Mouse (Mus musculus) brain, embryonic 18.5 days (tissue): Measurements from ENCODE around the gene Smpd3.
A peak's percentile ranks its signal among the peaks of the same experiment; 100 is the strongest.

Experiments
- DNase-seq: peaks from one replicate; pipeline ENCODE4 v3.0.0-alpha.2; 2012; ENCODE audit warnings: low read depth, low spot score

The Smpd3 gene

DNA sequence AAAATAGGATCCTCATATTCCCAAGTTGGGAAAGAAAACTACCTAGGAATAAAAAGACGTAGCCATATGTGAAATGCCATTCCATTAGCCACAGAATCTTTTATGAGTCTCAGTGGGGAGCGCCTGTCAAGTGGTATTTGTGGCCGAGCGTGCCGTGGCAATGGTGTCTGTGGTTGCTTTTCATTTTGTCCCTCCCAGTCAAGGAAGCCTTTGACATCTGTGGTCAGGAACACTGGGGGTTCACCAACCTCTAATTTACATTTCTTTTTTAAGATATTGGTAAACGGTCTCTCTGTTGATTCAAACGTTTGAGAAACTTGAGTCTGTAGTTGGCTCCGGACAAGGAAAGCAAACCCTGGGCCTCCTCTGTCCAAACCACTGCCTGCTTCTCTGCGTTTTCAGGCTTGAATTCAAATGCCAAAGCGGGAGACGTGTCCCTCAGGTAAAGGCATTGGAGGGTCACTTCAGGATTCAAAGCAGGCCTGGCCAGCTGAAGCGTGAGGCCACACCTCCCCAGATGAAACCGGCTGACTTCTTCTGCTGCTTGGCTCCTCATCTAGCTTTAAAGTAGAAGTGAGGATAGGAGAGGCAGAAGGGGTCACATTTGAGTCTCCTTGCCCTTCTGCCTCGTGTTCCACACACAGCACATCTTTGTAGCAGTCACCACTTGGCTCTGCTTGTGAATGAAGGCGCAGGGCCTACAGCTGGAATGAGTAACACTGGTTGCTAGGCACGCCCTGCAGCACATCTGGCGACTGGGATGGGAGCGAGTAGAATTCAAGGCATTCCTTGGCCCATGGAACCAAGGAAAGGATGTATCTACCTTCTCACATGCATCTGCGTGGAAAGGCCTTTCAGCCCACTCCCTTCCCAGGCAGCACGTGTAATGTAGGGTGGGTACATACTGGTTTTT lies 45.0 kb downstream of the Smpd3 start:
- DNase-seq = no peak

DNA sequence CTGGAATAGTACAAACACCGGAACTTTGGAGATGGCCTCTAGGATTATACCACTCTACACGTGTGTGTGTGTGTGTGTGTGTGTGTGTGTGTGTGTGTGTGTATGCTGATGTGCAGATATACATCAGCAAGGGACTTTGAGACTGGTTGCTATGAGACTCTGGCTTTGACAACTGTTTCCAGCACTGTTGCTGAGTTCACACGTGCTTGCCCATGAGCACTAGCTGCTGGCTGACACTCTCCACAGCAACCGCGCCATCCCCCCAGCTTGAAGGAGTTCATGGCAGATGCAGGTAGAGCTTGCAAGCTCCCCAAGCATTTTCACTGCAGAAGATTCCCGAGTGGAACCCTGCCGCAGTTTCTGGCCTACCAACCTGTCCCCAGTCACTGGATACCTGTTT lies 48.3 kb downstream of the Smpd3 start:
- no peak for DNase-seq

DNA sequence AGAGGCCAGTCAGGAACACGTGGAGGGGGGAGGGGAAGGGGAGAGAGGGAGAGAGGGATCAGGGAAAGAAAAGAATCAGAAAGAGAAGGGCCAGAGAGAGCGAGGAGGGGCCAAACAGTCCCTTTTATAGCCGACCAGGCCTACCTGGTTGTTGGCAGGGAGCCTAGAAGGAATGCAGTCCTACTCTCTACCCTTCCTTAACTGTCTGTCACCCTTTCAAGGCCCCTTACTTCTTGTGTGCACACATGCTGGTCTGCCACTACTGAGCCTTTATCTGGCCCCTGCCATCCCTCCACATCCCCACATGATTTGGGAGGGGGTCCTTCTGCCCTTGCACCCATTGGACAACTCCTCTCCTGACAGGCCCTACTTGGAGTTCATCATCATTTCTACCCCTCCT lies 49.1 kb downstream of the Smpd3 start:
- no peak for DNase-seq

DNA sequence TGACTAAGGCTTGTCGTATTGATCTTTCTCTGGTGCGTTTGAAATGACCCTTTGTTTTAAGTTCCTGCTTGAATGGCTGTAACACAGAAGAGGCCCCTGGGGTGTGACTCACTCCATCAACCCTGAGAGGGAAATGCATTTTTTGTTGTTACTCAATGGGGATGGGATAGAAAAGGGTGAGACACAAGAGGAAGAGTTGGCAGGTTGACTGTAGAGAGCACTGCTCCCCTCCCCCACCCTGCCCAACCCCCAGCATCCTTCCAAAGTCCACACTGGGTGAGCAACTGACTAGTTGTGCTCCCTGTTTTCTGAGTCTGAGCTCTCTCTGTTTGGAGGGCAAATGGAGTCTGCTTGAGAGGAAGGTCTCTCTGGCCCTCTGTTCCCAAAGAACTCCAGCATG lies 50.3 kb downstream of the Smpd3 start:
- DNase-seq = no peak

DNA sequence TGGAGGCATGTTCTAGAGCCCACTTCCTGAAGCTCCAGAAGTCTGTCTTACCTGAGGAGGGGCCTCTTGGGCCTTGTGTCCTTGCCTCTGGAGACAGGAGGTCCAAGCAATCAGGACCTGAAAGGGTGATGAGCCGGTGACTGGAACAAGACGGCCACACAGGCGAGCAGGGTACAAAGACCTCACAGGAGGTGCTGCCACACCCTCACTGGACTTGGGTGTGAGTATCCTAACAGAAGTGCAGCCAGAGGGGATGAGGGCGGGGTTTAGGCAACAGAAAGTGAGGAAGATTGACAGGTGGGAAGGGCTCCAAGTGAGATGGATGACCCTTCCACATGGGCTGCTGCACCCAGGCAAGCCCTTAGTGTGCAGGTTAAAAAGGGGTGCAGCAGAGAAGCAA lies 56.9 kb downstream of the Smpd3 start:
- DNase-seq = no peak

DNA sequence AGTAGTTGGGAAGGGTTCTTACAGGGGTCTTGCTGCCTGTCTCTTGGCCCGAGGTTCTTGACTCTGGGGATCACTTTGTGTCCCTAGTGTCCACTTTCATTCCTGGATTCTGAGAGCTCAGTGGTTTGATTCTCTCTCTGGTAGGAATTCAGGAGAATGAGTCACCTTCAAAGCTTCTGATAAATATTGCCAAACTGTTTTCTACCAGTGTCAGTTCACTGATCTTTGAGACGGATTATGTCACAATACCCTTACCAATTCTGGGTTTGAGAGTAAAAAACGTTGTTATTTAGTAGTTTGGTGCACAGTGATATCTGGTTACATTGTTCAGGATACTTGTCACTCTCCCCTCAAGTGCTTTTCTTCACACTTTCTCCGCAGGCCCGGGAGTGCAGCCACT lies 57.6 kb downstream of the Smpd3 start:
- DNase-seq = no peak

DNA sequence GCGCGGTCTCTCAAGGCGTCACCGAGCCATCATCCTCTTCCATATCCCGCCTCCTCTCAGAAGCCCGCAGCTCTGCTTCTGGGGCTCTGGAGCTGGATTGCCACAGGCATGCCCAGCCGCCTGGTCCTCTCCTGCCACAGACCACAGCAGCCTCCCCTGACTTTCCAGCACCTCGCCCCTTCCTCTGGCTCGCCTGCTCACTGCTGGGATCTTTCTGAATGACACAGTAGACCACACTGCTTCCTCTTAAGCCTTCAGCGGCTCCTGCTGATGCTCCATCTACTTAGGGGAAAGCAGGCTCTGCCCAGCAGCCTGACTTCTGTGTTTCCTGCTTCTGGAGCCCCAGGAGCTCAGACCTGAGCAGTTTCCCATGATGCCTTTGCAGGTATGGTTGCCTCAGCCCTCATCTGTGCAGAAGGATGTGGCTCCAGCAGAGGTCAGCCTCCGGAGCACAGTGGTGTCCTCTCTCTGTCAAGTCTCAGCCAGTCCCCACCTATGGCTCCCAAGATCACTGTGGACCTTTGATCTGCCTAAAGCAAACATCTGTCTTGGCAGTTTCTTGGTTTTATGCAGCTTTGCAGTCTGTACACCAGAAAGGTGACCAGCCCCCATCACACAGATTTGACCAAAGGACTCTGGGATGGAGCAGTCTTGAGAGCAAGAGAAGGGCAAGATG lies 59.3 kb downstream of the Smpd3 start:
- no peak for DNase-seq

DNA sequence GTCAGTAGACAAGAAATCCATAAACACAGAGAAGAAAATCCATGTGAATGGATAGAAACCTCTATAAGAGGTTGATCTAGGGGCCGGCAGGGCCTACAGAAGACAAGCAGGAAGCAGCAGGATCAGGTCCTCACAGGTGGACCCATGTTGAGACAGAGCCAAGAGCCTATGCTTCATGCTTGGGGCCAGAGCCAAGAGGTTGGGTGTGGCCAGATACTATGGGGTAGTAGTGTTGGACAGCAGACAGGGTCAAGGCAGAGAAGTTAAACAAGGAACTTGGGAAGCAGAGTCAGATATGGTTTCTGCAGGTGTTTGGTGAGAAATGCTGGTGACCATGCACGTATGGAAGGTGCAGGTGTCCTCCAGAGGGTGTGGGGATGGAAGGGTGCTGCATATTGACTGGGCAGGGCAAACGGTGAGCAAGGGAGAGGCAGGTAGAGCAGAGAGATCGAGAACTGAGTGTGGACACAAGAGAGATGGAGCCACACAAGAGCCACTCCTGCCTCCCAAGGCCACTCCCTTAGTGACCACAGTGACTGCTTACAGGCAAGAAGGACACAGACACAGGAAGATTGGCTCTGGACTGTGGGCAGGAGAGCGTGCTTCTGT lies 61.0 kb downstream of the Smpd3 start:
- no peak for DNase-seq

DNA sequence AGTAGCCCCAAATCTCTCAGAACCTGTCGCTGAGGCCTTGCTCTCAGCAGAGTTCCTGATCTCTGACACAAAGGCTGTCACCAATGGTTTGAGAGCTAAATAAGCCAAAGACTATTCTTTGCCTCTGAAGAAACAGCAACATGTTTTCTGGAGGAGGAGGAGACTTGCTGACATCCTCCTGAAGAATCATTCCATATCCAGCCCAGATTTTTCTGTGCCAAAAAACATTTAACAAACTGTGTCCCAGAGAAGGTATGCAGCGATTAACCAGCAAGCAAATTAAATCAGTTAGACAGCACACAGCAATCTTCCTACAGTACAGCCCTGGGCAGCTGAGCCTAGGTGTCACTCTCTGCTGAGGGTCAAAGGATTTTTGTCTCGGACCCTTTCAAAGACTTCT lies 64.3 kb downstream of the Smpd3 start:
- no peak for DNase-seq

DNA sequence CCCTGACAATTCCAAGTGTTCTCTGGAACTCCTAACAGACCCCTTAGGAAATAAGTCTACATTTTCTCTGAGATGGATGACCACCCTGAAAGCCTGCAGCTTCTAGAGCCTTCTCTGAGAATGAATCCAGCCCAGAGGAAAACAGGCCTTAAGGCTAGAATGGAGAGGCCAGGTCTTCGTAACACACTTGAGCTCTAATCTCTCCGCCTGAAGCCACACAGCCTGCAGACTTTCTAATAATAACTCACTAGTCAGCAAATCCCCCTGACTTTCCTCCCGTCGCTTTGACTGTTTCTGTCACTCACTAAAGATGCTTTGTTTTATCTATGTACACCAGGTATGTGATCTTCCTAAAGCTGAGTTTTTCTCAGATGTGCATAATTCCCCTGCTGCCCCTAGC lies 66.4 kb downstream of the Smpd3 start:
- no peak for DNase-seq

DNA sequence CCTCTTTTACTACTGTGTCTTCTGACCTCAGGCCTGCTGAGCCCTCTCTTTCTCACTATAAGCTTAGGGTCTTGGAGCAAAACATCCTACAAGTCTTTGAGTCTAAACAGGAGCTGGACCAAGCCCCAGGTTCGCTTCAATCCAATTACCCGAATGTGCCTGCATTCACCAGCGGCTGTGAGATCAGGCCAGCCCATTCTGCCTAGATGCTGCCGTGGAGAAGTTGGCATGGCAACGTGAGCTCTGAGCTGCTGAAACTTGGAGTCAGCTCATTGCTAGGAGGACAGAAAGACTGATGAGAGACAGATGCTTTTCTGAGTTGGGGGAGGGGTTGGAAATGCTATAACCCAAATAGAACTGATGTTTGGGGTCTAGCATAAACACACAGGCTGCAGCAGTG lies 67.0 kb downstream of the Smpd3 start:
- peak; percentile 65 for DNase-seq

DNA sequence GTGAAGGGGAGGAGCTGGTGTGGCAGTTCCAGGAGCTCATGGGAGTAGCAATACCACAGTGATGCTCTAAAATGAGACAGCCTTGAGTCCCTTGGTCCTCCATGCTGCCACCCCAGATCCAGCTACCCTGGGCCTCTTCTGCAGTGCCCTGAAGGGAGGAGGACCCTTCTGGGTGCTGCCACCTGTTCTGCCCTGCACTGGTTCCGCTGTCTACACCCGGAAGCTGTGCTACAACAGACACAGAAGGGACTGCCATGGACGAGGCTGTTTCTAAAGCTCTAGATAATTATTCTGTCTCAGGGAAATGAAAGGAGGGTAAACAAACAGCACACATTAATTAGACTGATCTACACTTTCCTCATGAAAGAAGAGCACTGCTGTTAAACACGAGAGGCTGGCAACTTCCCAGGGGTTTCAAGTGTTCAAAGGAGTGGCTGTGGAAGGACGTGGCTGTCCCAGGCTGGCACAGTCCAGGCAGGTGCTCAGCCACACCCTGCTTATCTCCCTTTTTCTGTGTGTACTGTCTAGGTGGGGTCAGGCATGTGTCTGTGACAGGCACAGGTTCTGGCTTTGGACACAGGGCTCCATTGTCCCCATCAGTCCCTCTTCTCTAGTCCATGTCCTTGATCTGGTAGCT lies 69.0 kb downstream of the Smpd3 start:
- DNase-seq = no peak

DNA sequence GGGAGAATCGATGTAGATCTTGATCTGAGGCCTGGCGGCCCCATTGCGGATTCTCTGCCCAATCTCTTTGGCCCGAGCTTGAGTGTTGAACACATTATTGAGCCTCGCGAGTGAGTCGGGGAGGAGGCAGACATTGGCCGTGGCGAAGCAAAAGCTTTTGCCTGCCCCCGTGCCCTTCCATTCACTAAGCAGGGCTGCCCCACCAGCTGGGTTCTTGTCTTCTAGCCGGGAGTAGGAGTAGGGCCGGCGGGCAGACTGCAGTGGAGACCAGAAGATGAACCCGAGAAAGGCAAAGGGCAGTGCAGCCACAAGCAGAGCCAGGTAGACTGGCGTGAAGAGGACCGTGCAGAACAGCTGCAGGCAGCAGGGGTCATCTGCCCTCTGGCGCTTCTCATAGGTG lies 72.4 kb downstream of the Smpd3 start:
- no peak for DNase-seq

DNA sequence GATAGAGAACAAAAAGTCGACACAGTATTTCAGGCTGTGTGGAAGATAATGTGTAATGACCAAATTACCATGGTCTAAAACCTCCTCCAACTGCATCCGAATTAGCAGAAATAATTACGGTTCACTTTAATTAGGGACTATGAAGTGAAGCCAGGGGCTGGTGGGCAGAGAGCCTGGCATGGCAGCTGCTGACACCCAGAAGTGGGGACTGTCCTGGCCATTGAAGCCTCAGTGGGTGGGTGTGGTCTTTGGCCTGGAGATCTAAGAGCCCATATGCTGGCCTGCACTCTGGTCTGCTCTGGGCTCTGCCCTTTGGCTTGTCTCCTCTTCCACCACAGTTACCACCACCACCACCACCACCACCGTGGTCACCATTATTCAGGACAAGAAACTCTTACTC lies 73.9 kb downstream of the Smpd3 start:
- DNase-seq = no peak

DNA sequence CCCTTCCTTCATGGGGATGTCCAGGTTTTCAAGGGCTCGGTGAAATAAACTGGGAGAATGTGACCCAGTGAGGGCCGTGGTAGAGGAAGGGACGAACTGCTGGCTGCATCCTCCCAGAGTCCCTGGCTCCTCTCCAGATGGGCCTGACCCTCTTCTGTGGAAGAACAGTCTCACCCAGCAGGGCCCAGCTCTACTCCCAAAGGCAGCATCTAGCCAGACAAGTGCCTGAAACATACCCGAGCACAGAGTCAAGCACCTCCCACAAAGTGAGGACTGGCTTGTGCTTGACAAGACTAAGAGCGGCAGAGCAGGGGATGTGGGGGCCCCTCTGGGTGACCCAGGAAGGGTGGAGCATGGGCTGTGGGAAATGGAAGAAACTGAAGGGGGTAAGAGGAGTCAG lies 75.4 kb downstream of the Smpd3 start:
- no peak for DNase-seq

DNA sequence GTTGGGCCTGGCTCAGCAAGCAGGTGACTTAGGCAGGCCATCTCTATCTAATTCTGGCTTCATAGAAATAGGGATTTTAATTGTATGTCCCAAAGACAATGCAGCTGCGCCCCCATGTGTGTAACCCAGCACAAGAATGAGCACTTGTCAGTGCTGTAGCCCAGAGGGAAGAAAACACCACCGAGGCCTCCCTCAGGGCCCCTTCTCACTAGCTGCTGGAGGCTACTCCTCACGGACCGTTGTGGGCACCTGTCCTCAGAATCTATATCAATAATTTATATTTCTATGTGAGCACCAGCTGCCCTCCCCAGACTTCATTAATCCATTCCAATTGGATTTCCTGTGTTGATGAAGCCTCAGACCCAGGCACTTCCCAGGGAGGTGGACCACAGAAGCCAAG lies 76.9 kb downstream of the Smpd3 start:
- DNase-seq = no peak

DNA sequence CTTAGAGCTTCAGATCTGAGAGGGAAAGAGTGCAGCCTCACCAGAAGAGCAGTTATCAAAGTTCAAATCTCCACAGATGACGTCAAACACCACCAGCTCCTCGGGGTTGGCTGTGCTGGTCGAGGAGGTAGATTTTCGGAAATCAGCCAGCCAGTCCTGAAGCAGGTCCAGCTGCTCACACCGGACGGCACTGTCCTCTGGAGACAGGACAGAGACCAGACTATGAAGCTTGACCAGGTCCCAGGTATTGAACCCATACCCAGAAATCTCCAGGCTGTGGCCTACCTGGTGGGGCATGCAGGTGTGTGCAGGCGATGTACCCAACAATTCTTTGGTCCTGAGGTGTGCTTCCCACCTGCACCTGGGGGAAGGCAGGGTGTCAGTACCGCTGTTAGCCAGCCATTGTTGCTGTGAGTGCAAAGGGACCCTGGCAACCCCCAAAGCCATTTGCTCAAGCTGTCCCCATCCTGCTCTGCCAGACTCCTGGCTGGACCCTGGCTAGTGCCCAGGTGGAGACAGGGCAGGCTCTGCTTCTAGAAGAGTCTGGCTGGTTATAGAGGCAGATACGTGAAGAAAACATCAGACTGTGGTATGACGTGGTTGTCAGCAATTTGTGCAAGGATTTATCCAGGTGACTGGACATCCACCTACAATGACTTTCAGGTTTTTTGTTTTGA lies 78.1 kb downstream of the Smpd3 start:
- no peak for DNase-seq

DNA sequence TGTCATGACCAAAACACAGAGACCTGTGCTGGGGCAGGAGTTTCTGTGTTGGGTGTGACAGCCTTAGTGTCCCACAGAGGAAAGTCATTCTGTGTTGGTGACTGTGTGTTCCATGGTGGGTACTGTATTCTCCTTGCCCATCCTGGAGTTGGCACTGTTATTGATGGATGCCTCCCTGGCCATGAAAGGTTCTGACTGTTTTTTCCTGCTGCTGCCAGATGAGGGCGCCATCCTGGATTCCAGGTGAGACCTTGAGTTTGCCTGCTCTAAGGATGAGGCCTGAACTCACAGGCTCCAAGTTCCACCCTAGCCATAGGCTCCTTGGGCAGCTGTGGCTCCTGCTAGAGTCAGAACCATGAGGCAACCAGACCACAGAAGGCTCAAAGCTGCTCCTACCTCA lies 79.6 kb downstream of the Smpd3 start:
- DNase-seq = no peak

DNA sequence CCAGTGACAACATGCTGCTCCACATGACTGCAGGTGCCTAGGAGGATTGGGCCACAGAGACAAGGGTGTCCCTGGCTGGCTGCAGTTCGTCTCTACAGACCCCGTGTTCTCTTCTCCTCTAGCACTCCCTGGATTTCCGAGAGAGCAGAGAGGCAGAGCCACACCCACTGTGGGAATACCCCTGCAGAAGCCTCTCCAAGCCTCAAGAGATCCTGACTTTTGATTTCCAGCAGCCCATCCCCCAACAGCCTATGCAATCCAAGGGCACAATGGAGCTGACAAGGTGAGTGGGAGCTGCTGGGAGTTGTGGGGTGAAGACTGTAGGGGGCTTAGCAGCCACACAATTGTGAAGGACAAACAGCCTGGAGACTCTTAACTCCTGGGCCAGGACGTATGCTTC lies 87.6 kb downstream of the Smpd3 start:
- no peak for DNase-seq

DNA sequence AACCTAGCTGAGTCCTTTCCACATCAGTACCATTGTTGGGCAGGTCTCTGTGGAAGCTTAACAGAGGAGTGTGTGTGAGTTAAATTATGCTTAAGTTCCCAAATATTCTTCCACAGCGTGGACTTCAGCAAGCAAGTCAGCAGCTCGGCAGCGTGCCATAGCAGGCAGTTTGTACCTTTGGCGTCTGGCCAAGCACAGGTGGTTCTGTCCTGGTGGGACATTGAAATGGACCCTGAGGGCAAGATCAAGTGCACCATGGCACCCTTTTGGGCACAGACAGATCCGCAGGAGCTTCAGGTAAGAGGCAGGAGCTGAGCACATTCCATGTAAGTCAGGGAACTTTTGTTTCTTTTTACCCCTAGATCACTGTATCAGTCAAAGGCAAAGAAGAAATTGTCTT lies 100.7 kb downstream of the Smpd3 start:
- DNase-seq = no peak

DNA sequence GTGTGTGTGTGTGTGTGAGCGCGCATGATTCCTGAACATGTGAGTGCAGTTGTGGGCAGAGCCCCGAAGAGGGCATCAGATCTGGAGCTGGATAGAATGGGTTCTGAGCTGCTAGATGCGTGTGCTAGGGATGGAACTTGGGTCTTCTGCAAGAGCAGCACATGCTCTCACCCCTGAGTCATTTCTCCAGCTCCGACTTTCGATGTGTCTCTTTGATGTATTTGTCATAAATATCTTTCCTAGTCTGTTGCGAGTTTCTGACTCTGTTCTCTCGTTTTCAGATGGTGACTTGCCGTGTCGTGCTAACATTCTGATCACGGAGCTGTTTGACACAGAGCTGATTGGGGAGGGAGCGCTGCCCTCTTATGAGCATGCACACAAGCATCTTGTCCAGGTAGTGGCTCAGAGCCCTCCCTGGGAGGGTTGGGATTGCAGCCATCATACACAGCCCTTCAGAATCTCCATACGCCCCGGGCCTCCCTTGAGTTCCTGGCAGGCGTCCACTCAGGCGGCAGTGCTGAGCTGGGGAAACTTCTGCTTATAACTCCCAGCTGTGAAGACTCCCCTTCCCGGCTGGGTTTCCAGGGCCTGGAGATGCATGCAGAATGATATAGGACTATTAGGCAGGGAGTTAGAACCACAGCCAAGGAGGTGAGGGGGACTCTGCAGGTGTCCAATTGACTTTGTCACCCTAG lies 103.1 kb downstream of the Smpd3 start:
- no peak for DNase-seq
